Mouse (Mus musculus): ENCODE data around the gene Gm10772.

DNA sequence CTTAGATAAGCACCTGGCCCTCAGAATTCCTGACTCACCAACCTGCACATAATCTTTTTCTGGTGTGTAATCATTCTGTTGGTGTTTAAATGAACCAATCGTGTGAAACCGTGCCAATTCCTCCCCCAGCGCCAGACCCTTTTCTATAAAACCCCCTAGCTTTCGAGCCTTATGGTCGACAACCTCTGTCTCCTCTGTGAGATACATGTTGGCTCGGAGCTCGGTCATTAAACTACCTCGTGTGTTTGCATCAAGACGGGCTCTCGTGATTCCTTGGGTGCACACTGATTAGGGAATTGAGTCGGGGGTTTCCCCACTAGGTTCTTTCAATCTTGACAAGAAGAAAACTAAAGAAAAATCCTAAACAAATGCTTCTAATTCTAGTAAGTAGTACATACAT, 13.0 kb downstream of the Gm10772 start:
- TF ChIP-seq CTCF (IDR thresholded peaks at IDR 0.05; ENCODE audit: borderline replicate concordance, insufficient read depth, low read length) (no peak), POLR2A (IDR thresholded peaks at IDR 0.05; ENCODE audit: low read depth, low read length) (no peak)
